Mouse (Mus musculus) hindbrain, embryonic 11.5 days (tissue): ENCODE data around the gene Ubb. TPM values are rescaled to one million over a fixed set of nuclear protein-coding genes. Genes with fewer than 3 reads are reported as not detected.

Experiments used
- ATAC-seq: fragments of 200-750 bp; cut with Nextera tagmentation; 2 replicates; pipeline ENCODE4 v1.8.0; 2017; ENCODE audit warnings: mild to moderate bottlenecking, moderate TSS enrichment, moderate library complexity; ENCODE audit not compliant: low FRiP score
- DNase-seq: peaks from one replicate; pipeline ENCODE4 v3.0.0-alpha.2; 2015; ENCODE audit warnings: low spot score
- H3K27ac ChIP-seq: fragments of 300-500 bp; sonication (generic); 2 replicates; pipeline ENCODE4 v1.5.1; 2014; ENCODE audit warnings: mild to moderate bottlenecking, low read depth, low read length
- H3K27me3 ChIP-seq: fragments of 300-500 bp; sonication (generic); 2 replicates; pipeline ENCODE4 v1.6.1; 2014; ENCODE audit warnings: mild to moderate bottlenecking, low read length, moderate library complexity, mixed read lengths; ENCODE audit not compliant: control insufficient read depth, insufficient read depth
- H3K36me3 ChIP-seq: fragments of 300-500 bp; sonication (generic); 2 replicates; pipeline ENCODE4 v1.6.1; 2014; ENCODE audit warnings: mild to moderate bottlenecking, low read length, moderate library complexity, mixed read lengths; ENCODE audit not compliant: control insufficient read depth, insufficient read depth
- H3K4me1 ChIP-seq: fragments of 300-500 bp; sonication (generic); replicated peaks from 2 replicates; pipeline ENCODE4 v1.6.1; 2014; ENCODE audit warnings: low read length, mixed read lengths; ENCODE audit not compliant: control insufficient read depth, insufficient read depth
- H3K4me2 ChIP-seq: fragments of 300-500 bp; sonication (generic); replicated peaks from 2 replicates; pipeline ENCODE4 v1.6.1; 2014; ENCODE audit warnings: mild to moderate bottlenecking, low read depth, low read length
- H3K4me3 ChIP-seq: fragments of 300-500 bp; sonication (generic); 2 replicates; pipeline ENCODE4 v1.5.1; 2014; ENCODE audit warnings: low read depth, low read length
- H3K9ac ChIP-seq: fragments of 300-500 bp; sonication (generic); 2 replicates; pipeline ENCODE4 v1.6.1; 2014; ENCODE audit warnings: low read depth, low read length
- H3K9me3 ChIP-seq: fragments of 300-500 bp; sonication (generic); 2 replicates; pipeline ENCODE4 v1.6.1; 2016; ENCODE audit warnings: low read length; ENCODE audit not compliant: control insufficient read depth
- WGBS: fragments of 180-500 bp; shearing (Covaris S2); extraction: QIAGEN DNeasy Blood & Tissue Kit; methylation state at CpG from one replicate; pipeline ENCODE4 v1.1.7; 2014; 5-methylcytosine and 5-hydroxymethylcytosine counted together
- polyA plus RNA-seq: library from polyadenylated mRNA; unstranded; fragments of >200 nt; fragmentation: Nextera tagmentation; extraction: Ambion mirVana; gene quantifications from 2 replicates; pipeline ENCODE4 v1.2.1, GENCODE M21; 2014

The Ubb gene
- polyA plus RNA-seq, 1 experiment from 2014 or later = 3,694 TPM

DNA sequence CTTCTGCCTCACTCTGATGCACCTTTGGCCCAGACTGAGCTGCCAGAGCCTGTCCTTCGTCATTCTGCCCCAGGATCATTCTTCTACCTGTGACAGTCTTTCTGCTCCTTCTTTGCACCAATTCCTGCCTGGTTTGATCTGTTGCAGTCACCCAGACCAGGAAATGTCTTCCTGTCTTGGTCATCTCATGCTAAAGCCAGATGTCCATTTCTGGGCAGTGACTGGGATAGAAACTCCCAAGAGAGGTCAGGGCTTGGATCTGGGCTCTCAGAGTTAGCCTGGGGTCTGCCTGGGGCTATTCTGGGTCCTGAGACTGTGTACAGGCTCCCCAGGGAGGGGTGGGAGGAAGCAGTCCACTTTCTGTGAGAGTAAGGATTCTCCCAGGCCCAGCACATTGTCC is 15.2 kb downstream of the Ubb start:
- Histone ChIP-seq H3K27ac (no peak overlapping the region), H3K27me3 (no peaks in the 10 kb centered on the region), H3K9me3 (no peaks in the 10 kb centered on the region), H3K4me2 (no peak overlapping the region), H3K4me1 (no peaks in the 10 kb centered on the region), H3K4me3 (no peak overlapping the region), H3K36me3 (no peaks in the 10 kb centered on the region), H3K9ac (no peak overlapping the region)
- WGBS = 80% methylated on average over 1 of the region's 1 CpGs
- ATAC-seq (no peak), DNase-seq (no peak)

DNA sequence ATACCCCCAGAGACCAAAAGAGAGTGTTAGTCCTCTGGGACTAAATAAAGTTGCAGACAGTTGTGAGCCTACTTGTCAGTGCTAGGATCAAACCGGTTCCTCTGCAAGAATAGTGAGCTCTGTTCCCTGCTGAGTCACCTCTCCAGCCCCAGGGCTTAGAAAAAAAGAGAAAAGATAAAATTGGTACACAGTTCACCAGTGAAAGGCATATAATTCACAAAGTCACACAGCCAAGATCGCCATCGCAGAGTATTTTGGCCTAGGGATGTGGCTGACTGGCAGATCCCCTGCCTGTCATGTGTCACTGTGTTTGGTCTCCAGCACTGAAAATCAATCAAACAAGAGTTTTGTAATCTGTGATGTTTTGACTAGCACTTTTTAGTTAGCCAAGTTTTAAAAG is 17.3 kb downstream of the Ubb start:
- H3K4me2 ChIP-seq = no peak overlapping the region
- H3K27me3 ChIP-seq = no peaks in the 10 kb centered on the region
- no peaks in the 10 kb centered on the region for H3K4me1 ChIP-seq
- no peak for ATAC-seq
- H3K9ac ChIP-seq = no peak overlapping the region
- H3K36me3 ChIP-seq = no peaks in the 10 kb centered on the region
- no peaks in the 10 kb centered on the region for H3K9me3 ChIP-seq
- no peak overlapping the region for H3K27ac ChIP-seq
- no peak for DNase-seq
- 71% methylated on average over 3 of the region's 3 CpGs for WGBS
- no peak overlapping the region for H3K4me3 ChIP-seq

DNA sequence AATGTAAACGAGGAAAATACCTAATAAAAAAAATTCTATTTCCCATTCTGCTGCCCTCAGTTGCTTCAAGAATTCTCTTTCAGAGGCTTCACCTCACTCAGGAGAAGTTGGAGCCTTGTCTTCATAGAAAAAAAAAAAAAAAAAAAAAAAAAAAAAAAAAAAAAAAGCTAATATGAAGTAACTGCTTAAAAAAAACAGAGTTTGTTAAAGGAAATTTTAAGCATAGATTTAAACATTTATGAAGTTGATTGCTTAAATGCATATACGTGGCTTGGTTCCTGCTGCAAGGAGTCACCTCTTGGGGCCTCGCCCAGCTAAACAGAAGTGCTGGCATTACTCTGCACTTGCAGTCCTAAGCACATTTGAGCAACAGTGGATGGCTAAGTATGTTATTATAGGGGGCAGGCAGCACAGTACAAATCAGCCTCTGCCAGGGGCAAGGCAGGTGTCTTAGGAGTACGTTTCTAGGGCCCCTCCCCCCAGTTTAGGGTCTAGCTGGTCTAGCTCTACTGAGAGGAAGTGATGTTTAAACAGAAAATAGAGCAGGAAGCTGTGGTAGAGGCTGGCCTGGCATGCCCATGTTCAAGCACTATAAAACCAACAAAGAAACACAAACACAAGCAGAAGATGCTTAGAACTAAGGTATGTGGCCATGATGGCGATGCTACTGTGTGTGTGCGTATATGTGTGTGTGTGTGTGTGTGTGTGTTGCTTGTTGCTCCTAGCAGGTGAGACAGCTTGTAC is 23.2 kb downstream of the Ubb start, which contains the start of gene Trpv2:
Trpv2 (plus strand) TSS at position 528 of the 744 bp plus-strand sequence.
- H3K4me2 ChIP-seq = peak within 1 kb of the TSS; percentile 85
- 0 out of 2 replicates have a peak, but pooled peaks cover 2% of the 10 kb centered on the region for H3K4me1 ChIP-seq
- peak within 1 kb of the TSS; percentile 40; the same call in 1 of the 2 replicates for H3K9ac ChIP-seq
- H3K9me3 ChIP-seq = no peaks in the 10 kb centered on the region
- WGBS = 80% methylated on average over 6 of the region's 6 CpGs
- peak within 1 kb of the TSS; percentile 47 for H3K4me3 ChIP-seq
- no peaks in the 10 kb centered on the region for H3K36me3 ChIP-seq
- peaks cover 4% of the 10 kb centered on the region; the same call in 1 of the 2 replicates for H3K27me3 ChIP-seq
- no peak within 1 kb of the TSS for H3K27ac ChIP-seq
- DNase-seq (no peak), ATAC-seq (no peak)

DNA sequence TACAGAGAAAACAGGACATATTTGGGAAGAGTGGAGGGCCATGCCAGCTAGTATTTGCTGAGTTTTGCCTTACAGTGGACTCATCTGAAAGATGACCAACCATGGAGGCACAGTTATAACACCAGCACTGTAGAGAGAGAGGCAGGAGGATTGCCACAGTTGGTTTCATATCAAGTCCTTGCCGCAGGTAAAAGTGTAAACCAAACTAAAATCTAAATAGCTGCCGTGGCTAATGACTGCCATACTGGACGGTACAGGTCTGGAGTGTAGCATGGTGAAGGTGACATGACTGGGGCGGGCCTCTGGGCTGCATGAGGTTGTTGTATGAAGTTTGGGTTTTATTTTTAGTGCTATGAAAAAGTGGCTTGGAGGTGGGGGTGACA is 23.7 kb downstream of the Ubb start:
- DNase-seq (no peak), ATAC-seq (no peak)
- Histone ChIP-seq H3K9ac (no peak overlapping the region), H3K9me3 (no peaks in the 10 kb centered on the region), H3K4me1 (0 out of 2 replicates have a peak, but pooled peaks cover 2% of the 10 kb centered on the region), H3K27ac (no peak overlapping the region), H3K36me3 (no peaks in the 10 kb centered on the region), H3K27me3 (peaks cover 4% of the 10 kb centered on the region; the same call in 1 of the 2 replicates), H3K4me3 (no peak overlapping the region), H3K4me2 (no peak overlapping the region)
- 84% methylated on average over 4 of the region's 4 CpGs for WGBS

DNA sequence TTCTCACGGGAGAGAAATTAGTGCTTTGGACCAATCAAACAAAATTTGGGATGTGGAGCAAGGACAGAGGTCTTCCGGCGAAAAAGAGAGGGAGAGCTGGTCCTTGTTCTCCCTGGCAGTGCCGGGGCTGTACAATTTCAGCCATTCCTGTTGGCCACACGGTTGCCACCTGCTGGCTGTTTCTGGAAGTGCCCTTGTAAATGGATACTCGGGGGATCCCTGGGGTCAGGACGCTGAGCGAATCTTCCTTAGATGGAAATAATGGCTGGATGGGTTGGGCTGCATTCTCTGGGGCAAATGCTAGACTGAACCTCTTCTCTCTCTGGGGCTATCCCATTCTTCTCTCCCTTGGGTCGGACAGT is 24.3 kb downstream of the Ubb start:
- H3K4me3 ChIP-seq = peak overlapping the region; percentile 47
- no peaks in the 10 kb centered on the region for H3K36me3 ChIP-seq
- ATAC-seq = peak; percentile 69
- H3K4me2 ChIP-seq = peak overlapping the region; percentile 85
- no peaks in the 10 kb centered on the region for H3K9me3 ChIP-seq
- WGBS = 3% methylated on average over 9 of the region's 9 CpGs
- peak; percentile 95 for DNase-seq
- peaks cover 4% of the 10 kb centered on the region; the same call in 1 of the 2 replicates for H3K27me3 ChIP-seq
- H3K9ac ChIP-seq = peak overlapping the region; percentile 40
- no peak overlapping the region for H3K27ac ChIP-seq
- 0 out of 2 replicates have a peak, but pooled peaks cover 2% of the 10 kb centered on the region for H3K4me1 ChIP-seq

DNA sequence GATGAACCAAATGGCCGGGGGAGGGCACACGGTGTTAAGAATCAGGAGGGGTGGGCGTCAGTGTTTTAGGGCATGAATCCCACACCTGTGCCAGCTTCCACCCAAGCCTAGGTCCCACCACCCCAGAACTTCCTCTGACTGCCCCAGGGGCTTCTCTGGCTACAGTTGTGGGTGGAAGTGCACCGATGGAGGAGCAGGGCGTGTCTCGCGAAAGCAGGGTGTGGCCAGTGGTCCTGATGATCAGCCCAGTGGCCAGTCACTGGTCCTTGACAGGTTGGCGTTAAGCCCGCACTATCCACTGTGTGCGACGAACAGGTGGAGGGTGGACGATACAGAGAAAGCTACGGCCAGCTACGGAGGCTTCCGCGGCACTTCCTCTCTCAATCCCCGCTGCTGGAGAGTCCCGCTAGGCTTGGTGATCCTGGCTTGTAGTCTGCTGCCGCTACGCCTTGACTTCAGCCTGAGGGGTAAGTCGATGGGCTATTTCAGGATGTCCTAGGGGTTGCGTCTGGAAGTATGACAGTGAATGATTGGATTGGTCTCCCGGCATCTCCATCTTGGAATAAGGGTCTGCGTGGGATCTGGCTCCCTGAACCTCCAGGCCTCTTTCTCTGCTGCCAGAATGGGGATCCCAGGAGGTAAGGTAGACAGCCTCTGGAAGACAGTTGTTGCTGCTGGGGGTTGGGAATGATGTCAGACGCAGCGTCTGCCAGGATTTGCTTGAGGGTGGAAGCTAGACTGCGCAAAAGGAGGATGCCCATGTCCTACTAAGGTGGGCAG is 24.9 kb downstream of the Ubb start:
- H3K4me1 ChIP-seq = 0 out of 2 replicates have a peak, but pooled peaks cover 2% of the 10 kb centered on the region
- 6% methylated on average over 27 of the region's 27 CpGs for WGBS
- peak; percentile 71 for ATAC-seq
- H3K36me3 ChIP-seq = no peaks in the 10 kb centered on the region
- peak overlapping the region; percentile 47 for H3K4me3 ChIP-seq
- H3K9ac ChIP-seq = peak overlapping the region; percentile 40
- H3K27ac ChIP-seq = no peak overlapping the region
- H3K9me3 ChIP-seq = no peaks in the 10 kb centered on the region
- DNase-seq = peak; percentile 60
- peak overlapping the region; percentile 85 for H3K4me2 ChIP-seq
- peaks cover 4% of the 10 kb centered on the region; the same call in 1 of the 2 replicates for H3K27me3 ChIP-seq

DNA sequence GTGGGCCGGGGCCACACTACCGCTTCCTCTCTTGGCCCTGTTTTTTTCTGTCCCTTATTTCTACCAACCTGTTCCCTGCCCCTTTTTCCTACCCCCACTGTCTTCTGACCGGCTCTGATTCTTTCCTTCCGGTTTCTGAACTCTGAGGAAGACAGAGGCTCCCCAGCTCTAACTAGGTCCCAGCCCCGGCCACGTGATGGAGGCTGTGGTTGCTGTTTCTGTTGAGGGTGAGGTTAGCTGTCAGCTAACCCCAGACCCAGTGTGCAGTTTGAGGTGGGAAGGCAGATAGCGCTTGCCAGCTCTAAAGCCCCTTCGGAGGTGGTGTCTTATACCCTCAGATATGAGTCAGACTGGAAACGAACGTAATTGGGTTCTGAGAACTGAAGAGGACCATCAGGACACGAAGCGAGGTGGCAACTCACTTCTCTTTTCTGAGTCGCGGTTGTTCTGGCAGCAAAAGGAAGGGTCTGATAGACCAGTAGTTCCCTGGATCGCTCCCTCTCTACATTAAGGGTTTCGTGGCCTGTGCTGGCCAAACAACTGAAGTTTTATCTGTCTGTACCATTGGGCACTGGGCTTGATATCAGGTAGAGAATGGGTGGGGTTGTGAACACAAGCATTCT is 25.7 kb downstream of the Ubb start:
- H3K27me3 ChIP-seq = peaks cover 4% of the 10 kb centered on the region; the same call in 1 of the 2 replicates
- 0 out of 2 replicates have a peak, but pooled peaks cover 2% of the 10 kb centered on the region for H3K4me1 ChIP-seq
- no peaks in the 10 kb centered on the region for H3K9me3 ChIP-seq
- DNase-seq (no peak), ATAC-seq (no peak)
- no peak overlapping the region for H3K27ac ChIP-seq
- WGBS = 67% methylated on average over 16 of the region's 16 CpGs
- H3K4me3 ChIP-seq = peak overlapping the region; percentile 47; the same call in 1 of the 2 replicates
- peak overlapping the region; percentile 11; the same call in 1 of the 2 replicates for H3K9ac ChIP-seq
- no peaks in the 10 kb centered on the region for H3K36me3 ChIP-seq
- peak overlapping the region; percentile 85; the same call in 1 of the 2 replicates for H3K4me2 ChIP-seq

DNA sequence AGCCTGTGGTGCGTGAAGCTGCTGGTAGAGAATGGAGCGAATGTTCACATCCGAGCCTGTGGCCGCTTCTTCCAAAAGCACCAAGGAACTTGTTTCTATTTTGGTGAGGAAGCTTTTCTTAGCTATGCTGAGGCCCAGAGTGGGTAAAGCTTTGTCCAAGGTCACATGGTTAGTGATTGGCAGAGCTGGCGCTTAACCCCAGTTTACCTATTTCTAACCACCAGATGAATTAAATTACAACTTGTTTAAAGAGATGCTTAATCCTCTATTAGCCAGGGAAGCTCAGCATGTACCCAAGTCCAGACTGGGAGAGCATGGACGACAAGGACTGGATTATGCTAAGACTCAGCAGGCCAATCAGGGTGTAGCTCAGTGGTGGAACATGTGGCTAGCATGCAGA is 32.1 kb downstream of the Ubb start:
- Histone ChIP-seq H3K36me3 (no peaks in the 10 kb centered on the region), H3K4me2 (no peak overlapping the region), H3K27me3 (no peaks in the 10 kb centered on the region), H3K9ac (no peak overlapping the region), H3K9me3 (no peaks in the 10 kb centered on the region), H3K27ac (no peak overlapping the region), H3K4me3 (no peak overlapping the region), H3K4me1 (no peaks in the 10 kb centered on the region)
- ATAC-seq (no peak), DNase-seq (no peak)
- 71% methylated on average over 6 of the region's 6 CpGs for WGBS
